Mouse (Mus musculus): Measurements from ENCODE around the gene Fam20a. TPM values are rescaled to one million over a fixed set of nuclear protein-coding genes. Genes with fewer than 3 reads are reported as not detected.

Gene Fam20a
- polyA plus RNA-seq, 1 experiment from 2014 or later: 3.9 TPM

GRCm38 (mm10) chr11:109649206-109649605, 72.9 kb downstream of the Fam20a start, which contains the start of gene Prkar1a:
Gene Prkar1a (plus strand): TSS chr11:109649405.
- 7% methylated on average over 8 of the region's 8 CpGs for WGBS
- Histone ChIP-seq H3K27ac (replicated peaks) (peak within 1 kb of the TSS; percentile 95), H3K4me2 (replicated peaks; ENCODE audit: low read depth) (peak within 1 kb of the TSS; percentile 94), H3K27me3 (ENCODE audit: control insufficient read depth, insufficient read depth, low read length) (no peaks in the 10 kb centered on the region), H3K4me3 (ENCODE audit: low read depth, low read length) (peak within 1 kb of the TSS; percentile 81), H3K4me1 (replicated peaks; ENCODE audit: control insufficient read depth, insufficient read depth) (peaks cover 7% of the 10 kb centered on the region; the same call in 1 of the 2 replicates), H3K36me3 (ENCODE audit: control insufficient read depth, insufficient read depth, low read length) (peaks cover 4% of the 10 kb centered on the region; the same call in 1 of the 2 replicates), H3K9me3 (ENCODE audit: control insufficient read depth, low read length) (no peaks in the 10 kb centered on the region), H3K9ac (ENCODE audit: low read length) (peak within 1 kb of the TSS; percentile 92)
- no peak for DNase-seq (ENCODE audit: low spot score)
- no peak for ATAC-seq (ENCODE audit: low FRiP score, low TSS enrichment)
- no peak for TF ChIP-seq EP300 (optimal IDR thresholded peaks at IDR 0.05)
- TF ChIP-seq CTCF (IDR thresholded peaks at IDR 0.05; ENCODE audit: low read depth): no peak

GRCm38 (mm10) chr11:109648510-109648909, 73.6 kb downstream of the Fam20a start:
- peaks cover 7% of the 10 kb centered on the region; the same call in 1 of the 2 replicates for H3K4me1 ChIP-seq (replicated peaks; ENCODE audit: control insufficient read depth, insufficient read depth)
- H3K36me3 ChIP-seq (ENCODE audit: control insufficient read depth, insufficient read depth, low read length): no peaks in the 10 kb centered on the region
- DNase-seq (ENCODE audit: low spot score) (no peak), ATAC-seq (ENCODE audit: low FRiP score, low TSS enrichment) (no peak)
- H3K4me2 ChIP-seq (replicated peaks; ENCODE audit: low read depth): no peak overlapping the region
- TF ChIP-seq CTCF (IDR thresholded peaks at IDR 0.05; ENCODE audit: low read depth): no peak
- TF ChIP-seq EP300 (optimal IDR thresholded peaks at IDR 0.05): no peak
- H3K27me3 ChIP-seq (ENCODE audit: control insufficient read depth, insufficient read depth, low read length): no peaks in the 10 kb centered on the region
- no peak overlapping the region for H3K4me3 ChIP-seq (ENCODE audit: low read depth, low read length)
- no peak overlapping the region for H3K27ac ChIP-seq (replicated peaks)
- H3K9me3 ChIP-seq (ENCODE audit: control insufficient read depth, low read length): no peaks in the 10 kb centered on the region
- no peak overlapping the region for H3K9ac ChIP-seq (ENCODE audit: low read length)
- WGBS: 41% methylated on average over 7 of the region's 7 CpGs

DNA sequence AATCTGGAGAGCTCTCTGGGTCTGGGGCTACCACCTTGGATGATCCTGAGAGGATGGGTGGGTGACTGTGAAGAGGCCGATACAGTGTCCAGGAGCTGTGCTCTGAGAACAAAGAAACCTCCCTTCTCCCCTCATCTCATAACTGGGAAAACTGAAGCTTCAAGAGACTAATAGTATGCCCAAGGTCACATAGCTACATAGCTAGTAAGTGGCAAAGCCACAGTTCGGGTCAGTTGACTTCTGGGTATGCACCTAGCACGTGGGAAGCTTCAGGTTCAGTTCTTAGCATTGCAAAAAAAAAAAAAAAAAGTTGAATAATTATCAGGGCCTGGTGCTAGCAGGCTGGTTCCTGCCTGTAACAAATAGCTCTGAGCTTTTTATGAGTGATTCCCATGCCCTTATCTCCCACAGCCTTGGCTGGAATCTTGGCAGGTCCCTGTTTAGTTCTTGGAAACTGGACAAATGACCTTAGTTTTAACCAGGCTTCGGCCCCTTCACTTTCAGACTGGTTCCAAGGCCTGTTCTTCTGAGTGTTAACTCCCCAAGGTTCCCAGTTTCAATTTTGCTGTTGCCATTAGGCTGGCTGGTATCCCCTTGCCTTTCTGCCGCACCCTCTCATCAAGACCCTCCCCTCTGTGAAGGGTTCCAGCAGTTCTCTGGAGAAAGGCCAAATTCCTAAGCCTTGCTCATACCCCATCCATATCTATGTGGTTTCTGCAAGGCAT, 80.4 kb downstream of the Fam20a start:
- 66% methylated on average over 5 of the region's 5 CpGs for WGBS
- Histone ChIP-seq H3K36me3 (ENCODE audit: control insufficient read depth, insufficient read depth, low read length) (no peaks in the 10 kb centered on the region), H3K4me2 (replicated peaks; ENCODE audit: low read depth) (no peak overlapping the region), H3K27me3 (ENCODE audit: control insufficient read depth, insufficient read depth, low read length) (no peaks in the 10 kb centered on the region), H3K27ac (replicated peaks) (no peak overlapping the region), H3K9ac (ENCODE audit: low read length) (no peak overlapping the region), H3K4me1 (replicated peaks; ENCODE audit: control insufficient read depth, insufficient read depth) (no peaks in the 10 kb centered on the region), H3K4me3 (ENCODE audit: low read depth, low read length) (no peak overlapping the region), H3K9me3 (ENCODE audit: control insufficient read depth, low read length) (no peaks in the 10 kb centered on the region)
- ATAC-seq (ENCODE audit: low FRiP score, low TSS enrichment): 0 out of 2 replicates have a peak, but pooled peaks have one; percentile 29
- no peak for TF ChIP-seq EP300 (optimal IDR thresholded peaks at IDR 0.05)
- TF ChIP-seq CTCF (IDR thresholded peaks at IDR 0.05; ENCODE audit: low read depth): no peak
- DNase-seq (ENCODE audit: low spot score): no peak

- ATAC-seq (ENCODE audit: low FRiP score, low TSS enrichment) (0 out of 2 replicates have a peak, but pooled peaks have one; percentile 32), DNase-seq (ENCODE audit: low spot score) (no peak)
- Histone ChIP-seq H3K27ac (replicated peaks) (no peak overlapping the region), H3K9me3 (ENCODE audit: control insufficient read depth, low read length) (no peaks in the 10 kb centered on the region), H3K4me3 (ENCODE audit: low read depth, low read length) (no peak overlapping the region), H3K4me1 (replicated peaks; ENCODE audit: control insufficient read depth, insufficient read depth) (no peaks in the 10 kb centered on the region), H3K4me2 (replicated peaks; ENCODE audit: low read depth) (no peak overlapping the region), H3K36me3 (ENCODE audit: control insufficient read depth, insufficient read depth, low read length) (no peaks in the 10 kb centered on the region), H3K27me3 (ENCODE audit: control insufficient read depth, insufficient read depth, low read length) (no peaks in the 10 kb centered on the region), H3K9ac (ENCODE audit: low read length) (no peak overlapping the region)
- WGBS: 45% methylated on average over 6 of the region's 6 CpGs
- TF ChIP-seq EP300 (optimal IDR thresholded peaks at IDR 0.05) (no peak), CTCF (IDR thresholded peaks at IDR 0.05; ENCODE audit: low read depth) (no peak)
These were observed 86.1 kb downstream of the Fam20a start for GRCm38 (mm10) chr11:109635871-109636395.

DNA sequence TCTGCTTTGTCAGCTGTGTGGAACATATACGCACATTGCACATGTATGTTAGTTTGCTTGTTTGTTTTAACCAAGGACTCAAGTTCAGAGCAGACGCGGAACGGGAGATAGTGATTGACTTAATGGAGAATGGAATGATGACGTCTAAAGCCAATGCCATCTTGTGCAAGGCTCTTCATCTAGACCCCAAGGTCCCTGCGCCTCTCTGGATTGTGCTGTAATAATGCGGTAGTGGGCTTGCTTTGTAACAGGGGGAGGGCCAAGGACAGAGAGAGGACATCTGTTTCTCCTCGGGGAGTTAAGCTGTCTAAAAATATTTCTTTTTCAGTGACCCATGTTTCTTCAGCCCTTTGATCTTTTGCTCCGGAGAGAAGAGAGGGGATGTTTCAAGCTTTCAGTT, 87.2 kb downstream of the Fam20a start:
- ATAC-seq (ENCODE audit: low FRiP score, low TSS enrichment) (no peak), DNase-seq (ENCODE audit: low spot score) (no peak)
- Histone ChIP-seq H3K27me3 (ENCODE audit: control insufficient read depth, insufficient read depth, low read length) (no peaks in the 10 kb centered on the region), H3K4me2 (replicated peaks; ENCODE audit: low read depth) (no peak overlapping the region), H3K36me3 (ENCODE audit: control insufficient read depth, insufficient read depth, low read length) (no peaks in the 10 kb centered on the region), H3K4me1 (replicated peaks; ENCODE audit: control insufficient read depth, insufficient read depth) (no peaks in the 10 kb centered on the region), H3K4me3 (ENCODE audit: low read depth, low read length) (no peak overlapping the region), H3K9ac (ENCODE audit: low read length) (no peak overlapping the region), H3K9me3 (ENCODE audit: control insufficient read depth, low read length) (no peaks in the 10 kb centered on the region), H3K27ac (replicated peaks) (no peak overlapping the region)
- 53% methylated on average over 9 of the region's 9 CpGs for WGBS
- TF ChIP-seq CTCF (IDR thresholded peaks at IDR 0.05; ENCODE audit: low read depth): no peak
- no peak for TF ChIP-seq EP300 (optimal IDR thresholded peaks at IDR 0.05)

- ATAC-seq (ENCODE audit: low FRiP score, low TSS enrichment) (no peak), DNase-seq (ENCODE audit: low spot score) (no peak)
- no peaks in the 10 kb centered on the region for H3K36me3 ChIP-seq (ENCODE audit: control insufficient read depth, insufficient read depth, low read length)
- H3K27ac ChIP-seq (replicated peaks): no peak overlapping the region
- TF ChIP-seq EP300 (optimal IDR thresholded peaks at IDR 0.05) (no peak), CTCF (IDR thresholded peaks at IDR 0.05; ENCODE audit: low read depth) (no peak)
- 59% methylated on average over 10 of the region's 10 CpGs for WGBS
- no peak overlapping the region for H3K9ac ChIP-seq (ENCODE audit: low read length)
- H3K4me2 ChIP-seq (replicated peaks; ENCODE audit: low read depth): no peak overlapping the region
- H3K4me3 ChIP-seq (ENCODE audit: low read depth, low read length): no peak overlapping the region
- no peaks in the 10 kb centered on the region for H3K27me3 ChIP-seq (ENCODE audit: control insufficient read depth, insufficient read depth, low read length)
- H3K4me1 ChIP-seq (replicated peaks; ENCODE audit: control insufficient read depth, insufficient read depth): no peaks in the 10 kb centered on the region
- no peaks in the 10 kb centered on the region for H3K9me3 ChIP-seq (ENCODE audit: control insufficient read depth, low read length)
These were observed 93.0 kb downstream of the Fam20a start for GRCm38 (mm10) chr11:109629021-109629521.

Data from stomach, postnatal 0 days (tissue).